Mouse (Mus musculus) CH12.LX (cell line): ENCODE results near the gene Ccl5. TPM values are rescaled to one million over a fixed set of nuclear protein-coding genes. Genes with fewer than 3 reads are reported as not detected.
"Not testable (repeated sequence)": the region's sequence is repeated elsewhere in the genome, so short reads cannot be mapped to it uniquely, and the experiment has no call there.

Experiments used
- DNase-seq: peaks from one replicate; pipeline ENCODE4 v3.0.0-alpha.2; 2013; ENCODE audit errors: extremely low read depth
- H3K27ac ChIP-seq: 2 replicates; pipeline ENCODE4 v1.5.1; 2012; ENCODE audit warnings: low read depth, mild to moderate bottlenecking, control low read depth, moderate library complexity; ENCODE audit not compliant: insufficient read depth
- H3K27me3 ChIP-seq: replicated peaks from 2 replicates; pipeline ENCODE3; 2012; ENCODE audit warnings: inconsistent platforms
- H3K36me3 ChIP-seq, 2 experiments: replicated peaks in 1 of 2; 2 replicates each; pipeline versions ENCODE3 to v1.6.1; 2012; ENCODE audit warnings: inconsistent platforms in 1 of 2, low read length in 1 of 2, mild to moderate bottlenecking in 1 of 2, mixed read lengths in 1 of 2, moderate library complexity in 1 of 2; ENCODE audit not compliant: control insufficient read depth in 1 of 2, insufficient read depth in 1 of 2
- H3K4me1 ChIP-seq, 2 experiments: 2 replicates each; pipeline ENCODE4 v1.6.1; 2012; ENCODE audit warnings: inconsistent platforms in 1 of 2, moderate library complexity in 1 of 2; ENCODE audit not compliant: insufficient read depth in 2 of 2, control insufficient read depth in 1 of 2
- H3K4me2 ChIP-seq: 2 replicates; pipeline ENCODE4 v1.6.1; 2012; ENCODE audit warnings: low read depth, mild to moderate bottlenecking, control low read depth; ENCODE audit not compliant: poor library complexity, insufficient read depth, severe bottlenecking
- H3K4me3 ChIP-seq, 3 experiments: fragments of 150-350 bp in 1 of 3; sonication (generic) in 1 of 3; replicated peaks in 1 of 3; 2 replicates each; pipeline versions ENCODE3 to v1.5.1; 2011 to 2012; ENCODE audit warnings: low read depth in 2 of 3, low read length in 2 of 3, mild to moderate bottlenecking in 2 of 3, moderate library complexity in 2 of 3, control low read depth in 1 of 3, improper control_type of control experiment in 1 of 3, inconsistent platforms in 1 of 3, mixed read lengths in 1 of 3; ENCODE audit not compliant: poor library complexity in 1 of 3
- H3K79me2 ChIP-seq: replicated peaks from 2 replicates; pipeline ENCODE4 v1.6.1; 2012; ENCODE audit warnings: mild to moderate bottlenecking, moderate library complexity; ENCODE audit not compliant: control insufficient read depth, poor library complexity, insufficient read depth, severe bottlenecking; ENCODE audit errors: extremely low read depth
- H3K9ac ChIP-seq: 2 replicates; pipeline ENCODE4 v1.6.1; 2012; ENCODE audit warnings: low read depth, mild to moderate bottlenecking, control low read depth, moderate library complexity; ENCODE audit not compliant: insufficient read depth
- H3K9me3 ChIP-seq: replicated peaks from 2 replicates; pipeline ENCODE3; 2012; ENCODE audit warnings: low read length, inconsistent platforms, mixed read lengths
- BHLHE40 ChIP-seq: IDR thresholded peaks from 2 replicates; pipeline ENCODE4 v1.6.1; 2011; ENCODE audit warnings: mild to moderate bottlenecking, low read depth, low read length, improper control_type of control experiment
- CHD1 ChIP-seq: IDR thresholded peaks from 2 replicates; pipeline ENCODE4 v1.6.1; 2012; ENCODE audit warnings: low read depth, low read length, improper control_type of control experiment, inconsistent platforms
- CHD2 ChIP-seq: IDR thresholded peaks from 2 replicates; pipeline ENCODE4 v1.6.1; 2011; ENCODE audit warnings: low read length, improper control_type of control experiment
- CTCF ChIP-seq, 2 experiments: IDR thresholded peaks in 1 of 2; conservative IDR thresholded peaks in 1 of 2; 2 replicates each; pipeline ENCODE4 v1.5.1; 2011 to 2012; ENCODE audit warnings: low read depth in 2 of 2, low read length in 2 of 2, improper control_type of control experiment in 1 of 2, inconsistent platforms in 1 of 2, mild to moderate bottlenecking in 1 of 2, moderate library complexity in 1 of 2
- E2F4 ChIP-seq: IDR thresholded peaks from 2 replicates; pipeline ENCODE4 v1.6.1; 2011; ENCODE audit warnings: low read depth, low read length, improper control_type of control experiment; ENCODE audit not compliant: insufficient replicate concordance
- ELF1 ChIP-seq: IDR thresholded peaks from 2 replicates; pipeline ENCODE4 v1.6.1; 2014; ENCODE audit warnings: low read depth, mild to moderate bottlenecking, inconsistent platforms, low read length, improper control_type of control experiment
- EP300 ChIP-seq: IDR thresholded peaks from 2 replicates; pipeline ENCODE4 v1.6.1; 2011; ENCODE audit warnings: low read length, improper control_type of control experiment
- ETS1 ChIP-seq: conservative IDR thresholded peaks from 2 replicates; pipeline ENCODE4 v1.6.1; 2012; ENCODE audit warnings: low read depth, mild to moderate bottlenecking, inconsistent platforms, low read length, improper control_type of control experiment, moderate library complexity
- IRF4 ChIP-seq: IDR thresholded peaks from 2 replicates; pipeline ENCODE4 v1.6.1; 2014; ENCODE audit warnings: low read depth, mild to moderate bottlenecking, inconsistent platforms, low read length, improper control_type of control experiment
- JUN ChIP-seq: IDR thresholded peaks from 2 replicates; pipeline ENCODE4 v1.6.1; 2011; ENCODE audit warnings: low read depth, mild to moderate bottlenecking, low read length, improper control_type of control experiment, moderate library complexity; ENCODE audit not compliant: insufficient read depth
- JUND ChIP-seq: conservative IDR thresholded peaks from 2 replicates; pipeline ENCODE4 v1.6.1; 2011; ENCODE audit warnings: low read depth, low read length, improper control_type of control experiment
- KAT2A ChIP-seq: IDR thresholded peaks from 2 replicates; pipeline ENCODE4 v1.6.1; 2012; ENCODE audit warnings: low read length, improper control_type of control experiment, inconsistent platforms; ENCODE audit not compliant: insufficient replicate concordance
- MAFK ChIP-seq: IDR thresholded peaks from 2 replicates; pipeline ENCODE4 v1.6.1; 2011; ENCODE audit warnings: low read length, improper control_type of control experiment; ENCODE audit not compliant: insufficient replicate concordance
- MAX ChIP-seq: IDR thresholded peaks from 2 replicates; pipeline ENCODE4 v1.6.1; 2011; ENCODE audit warnings: low read length, improper control_type of control experiment
- MAZ ChIP-seq: IDR thresholded peaks from 2 replicates; pipeline ENCODE4 v1.6.1; 2012; ENCODE audit warnings: low read depth, mild to moderate bottlenecking, inconsistent platforms, low read length, improper control_type of control experiment, moderate library complexity
- MEF2A ChIP-seq: IDR thresholded peaks from 2 replicates; pipeline ENCODE4 v1.6.1; 2014; ENCODE audit warnings: low read depth, mild to moderate bottlenecking, inconsistent platforms, low read length, improper control_type of control experiment, borderline replicate concordance
- MYC ChIP-seq: IDR thresholded peaks from 2 replicates; pipeline ENCODE4 v1.6.1; 2011; ENCODE audit warnings: low read depth, mild to moderate bottlenecking, improper control_type of control experiment, low read length
- NRF1 ChIP-seq: IDR thresholded peaks from 2 replicates; pipeline ENCODE4 v1.6.1; 2014; ENCODE audit warnings: low read depth, mild to moderate bottlenecking, inconsistent platforms, low read length, improper control_type of control experiment, moderate library complexity
- POLR2A ChIP-seq: IDR thresholded peaks from 2 replicates; pipeline ENCODE4 v1.6.1; 2011; ENCODE audit warnings: low read depth, mild to moderate bottlenecking, improper control_type of control experiment, low read length
- RAD21 ChIP-seq: IDR thresholded peaks from 2 replicates; pipeline ENCODE4 v1.6.1; 2011; ENCODE audit warnings: low read depth, mild to moderate bottlenecking, low read length, improper control_type of control experiment, moderate library complexity
- RCOR1 ChIP-seq: conservative IDR thresholded peaks from 2 replicates; pipeline ENCODE4 v1.6.1; 2012; ENCODE audit warnings: low read depth, mild to moderate bottlenecking, inconsistent platforms, low read length, improper control_type of control experiment
- SIN3A ChIP-seq: IDR thresholded peaks from 2 replicates; pipeline ENCODE4 v1.6.1; 2012; ENCODE audit warnings: low read length, improper control_type of control experiment, inconsistent platforms
- SMC3 ChIP-seq: IDR thresholded peaks from 2 replicates; pipeline ENCODE4 v1.6.1; 2011; ENCODE audit warnings: low read depth, low read length, improper control_type of control experiment
- TBP ChIP-seq: conservative IDR thresholded peaks from 2 replicates; pipeline ENCODE4 v1.6.1; 2011; ENCODE audit warnings: low read depth, low read length, improper control_type of control experiment
- UBTF ChIP-seq: IDR thresholded peaks from 2 replicates; pipeline ENCODE4 v1.6.1; 2012; ENCODE audit warnings: low read depth, mild to moderate bottlenecking, inconsistent platforms, low read length, improper control_type of control experiment, moderate library complexity
- USF2 ChIP-seq: conservative IDR thresholded peaks from 2 replicates; pipeline ENCODE4 v1.6.1; 2011; ENCODE audit warnings: low read depth, low read length, improper control_type of control experiment
- dilution Hi-C: fragments of 300-500 bp; cut with MboI; formaldehyde crosslinking; loops from 2 replicates; pipeline ENCODE4 v1.14.3; 2020; ENCODE audit warnings: low sequenced_read_pairs; ENCODE audit not compliant: extremely low pct_unique_long_range_greater_than_20kb, extremely low pct_ligation_motif_present
- in situ Hi-C: fragments of 300-500 bp; cut with MboI; formaldehyde crosslinking; loops from 3 replicates; pipeline ENCODE4 v1.14.3; 2019; ENCODE audit warnings: low sequenced_read_pairs, low pct_ligation_motif_present, low pct_unique_long_range_greater_than_20kb, mixed read lengths
- polyA plus RNA-seq: library from polyadenylated mRNA; unstranded; fragments of >175 nt; gene quantifications from 2 replicates; pipeline ENCODE4 v1.2.1, GENCODE M21; 2012; ENCODE audit warnings: low read depth; ENCODE audit not compliant: insufficient read length
- total RNA-seq, 2 experiments: library from RNA; depleted of rRNA; stranded (reverse); fragments of 300-350 nt in 1 of 2; fragments of >200 nt in 1 of 2; gene quantifications; 2 replicates each; pipeline ENCODE4 v1.2.3; 2012 to 2014

The Ccl5 gene
- total and polyA plus RNA-seq, 3 experiments, result 0.60 to 1.3 (median 0.68) TPM

- peaks cover 21 to 44% of the 10 kb centered on the region in 2 experiments for H3K4me1 ChIP-seq
- peak overlapping the region; percentile 61 for H3K4me2 ChIP-seq
- H3K79me2 ChIP-seq, DNase-seq, H3K36me3 ChIP-seq, H3K9me3 ChIP-seq, dilution Hi-C loops, H3K27me3 ChIP-seq: not testable (repeated sequence)
- peak overlapping the region; percentile 92 for H3K27ac ChIP-seq
- H3K4me3 ChIP-seq, result peak overlapping the region; percentile 10 to 49 (median 24)
- H3K9ac ChIP-seq, result peak overlapping the region; percentile 37
- TF ChIP-seq EP300 (0 out of 2 replicates have a peak, but pooled peaks have one; percentile 33), JUND (peak; percentile 68)
- in situ Hi-C loops, result loop anchor here (25.0 kb wide), 1 partner anchor 386 kb away; the partner anchor contains the start of gene Ddx52
Observed at GRCm38 (mm10) chr11:83551037-83551436, 20.7 kb upstream of the Ccl5 start.

- DNase-seq, result peak; percentile 95
- H3K27ac ChIP-seq, result peak overlapping the region; percentile 92
- in situ Hi-C loops, result loop anchor here (25.0 kb wide), 1 partner anchor 387 kb away; the partner anchor contains the start of gene Ddx52
- no peak overlapping the region for H3K9ac ChIP-seq
- H3K79me2 ChIP-seq, result no peaks in the 10 kb centered on the region
- peaks cover 0 to 2% of the 10 kb centered on the region in 2 experiments for H3K36me3 ChIP-seq
- dilution Hi-C loops, result no loop called here
- H3K9me3 ChIP-seq, result peaks cover 6% of the 10 kb centered on the region
- TF ChIP-seq JUND (peak; percentile 94), MAFK (peak; percentile 71), RCOR1 (peak; percentile 97), TBP (peak; percentile 98), ETS1 (peak; percentile 88), RAD21 (no peak; the same call in none of the 2 replicates), MAZ (peak; percentile 58; the same call in 1 of the 2 replicates), KAT2A (no peak), IRF4 (peak; percentile 95), JUN (peak; percentile 68), SMC3 (peak; percentile 15), CTCF (conservative IDR thresholded peaks at IDR 0.05 in 1 of 2, IDR thresholded peaks at IDR 0.05 in 1 of 2; ENCODE audit: low read depth in 2 of 2, low read length in 2 of 2) (no peak), MEF2A (peak; percentile 85), POLR2A (peak; percentile 41; the same call in 1 of the 2 replicates), ELF1 (0 out of 2 replicates have a peak, but pooled peaks have one; percentile 45), CHD2 (peak; percentile 73), UBTF (peak; percentile 98), E2F4 (no peak), NRF1 (no peak), BHLHE40 (peak; percentile 87), MYC (peak; percentile 88; the same call in 1 of the 2 replicates), CHD1 (0 out of 2 replicates have a peak, but pooled peaks have one; percentile 10), SIN3A (peak; percentile 67; the same call in 1 of the 2 replicates), MAX (no peak), EP300 (peak; percentile 95), USF2 (no peak)
- H3K4me1 ChIP-seq, result peaks cover 18 to 46% of the 10 kb centered on the region in 2 experiments
- no peaks in the 10 kb centered on the region for H3K27me3 ChIP-seq
- H3K4me2 ChIP-seq, result peak overlapping the region; percentile 61
- peak overlapping the region in 2 of 3 experiments; percentile 24 to 49 for H3K4me3 ChIP-seq
Observed at GRCm38 (mm10) chr11:83550186-83550632, 19.9 kb upstream of the Ccl5 start.
